Mouse (Mus musculus) B cell, adult 67 days (primary cell): Measurements from ENCODE around the gene Naa25. TPM values are rescaled to one million over a fixed set of nuclear protein-coding genes. Genes with fewer than 3 reads are reported as not detected.

Experiments
- total RNA-seq, 2 experiments: library from RNA; stranded (reverse); gene quantifications; 4 replicates each; pipeline ENCODE4 v1.2.4; 2023

Gene Naa25
- total RNA-seq, result 10 to 100 TPM; 38.9 to 41.2 TPM

GRCm38 (mm10) chr5:121397187-121398145 is at the start of gene Naa25:
Naa25 (plus strand) TSS chr5:121397936.

GRCm38 (mm10) chr5:121385461-121386119 is 12.1 kb upstream of the Naa25 start, which contains the start of gene Trafd1:
Trafd1 (minus strand) TSS chr5:121385632.

GRCm38 (mm10) chr5:121451644-121452025 is 53.9 kb downstream of the Naa25 start, which contains the start of gene Tmem116:
Tmem116 (plus strand) TSS chr5:121451893.

GRCm38 (mm10) chr5:121452026-121452869 is 54.5 kb downstream of the Naa25 start, which contains the start of gene Erp29:
Erp29 (minus strand) TSS chr5:121452506.

Other genes starting within 250 kb of the Naa25 start
- 10 to 100 TPM; 38.0 to 41.4 TPM for gene Ptpn11, start 206.5 kb upstream of the Naa25 start, total RNA-seq
- gene Rpl6, start 193.5 kb upstream of the Naa25 start, total RNA-seq, result 1,000 to 10,000 TPM; 1,752 to 1,824 TPM
- gene Hectd4, start 177.7 kb upstream of the Naa25 start, total RNA-seq, result 10 to 100 TPM; 48.0 to 50.9 TPM
- 10 to 100 TPM; 64.9 to 87.5 TPM for gene Trafd1, start 12.3 kb upstream of the Naa25 start, total RNA-seq
- gene Tmem116, start 54.0 kb downstream of the Naa25 start, total RNA-seq, result 1 to 10 TPM in 1 of 2 experiments, under 1 TPM in 1; 0.58 to 1.0 TPM
- 100 to 1,000 TPM; 193 to 209 TPM for gene Erp29, start 54.6 kb downstream of the Naa25 start, total RNA-seq
- not detected for gene Adam1b, start 105.5 kb downstream of the Naa25 start, total RNA-seq
- gene Adam1a, start 147.5 kb downstream of the Naa25 start, total RNA-seq, result 1 to 10 TPM; 7.4 to 8.5 TPM
- not detected for gene Gm42878, start 147.5 kb downstream of the Naa25 start, total RNA-seq
- 100 to 1,000 TPM; 100 to 112 TPM for gene Mapkapk5, start 148.0 kb downstream of the Naa25 start, total RNA-seq
- gene Aldh2, start 195.9 kb downstream of the Naa25 start, total RNA-seq, result 100 to 1,000 TPM; 342 to 400 TPM
- gene Acad12, start 221.0 kb downstream of the Naa25 start, total RNA-seq, result 10 to 100 TPM; 10.0 to 12.3 TPM